Mouse (Mus musculus) MEL (cell line): Measurements from ENCODE around the gene Usp32. TPM values are rescaled to one million over a fixed set of nuclear protein-coding genes. Genes with fewer than 3 reads are reported as not detected.

Experiments used
- DNase-seq: peaks from one replicate; pipeline ENCODE4 v3.0.0; 2011; ENCODE audit warnings: low read depth, low spot score
- H3K27ac ChIP-seq: 2 replicates; pipeline ENCODE4 v1.5.1; 2012; ENCODE audit warnings: low read depth, mild to moderate bottlenecking, control low read depth, low read length, moderate library complexity; ENCODE audit not compliant: control insufficient read depth
- H3K27me3 ChIP-seq, 2 experiments: fragments of 150-350 bp in 1 of 2; sonication (generic) in 1 of 2; 2 replicates each; pipeline ENCODE4 v1.6.1; 2012; ENCODE audit warnings: low read length in 2 of 2, mild to moderate bottlenecking in 2 of 2, improper control_type of control experiment in 1 of 2, moderate library complexity in 1 of 2; ENCODE audit not compliant: insufficient read depth in 2 of 2, control insufficient read depth in 1 of 2
- H3K36me3 ChIP-seq, 2 experiments: 2 replicates each; pipeline ENCODE4 v1.6.1; 2012 to 2014; ENCODE audit warnings: low read length in 2 of 2, improper control_type of control experiment in 1 of 2, inconsistent platforms in 1 of 2, mild to moderate bottlenecking in 1 of 2; ENCODE audit not compliant: insufficient read depth in 2 of 2, control insufficient read depth in 1 of 2
- H3K4me1 ChIP-seq, 2 experiments: fragments of 150-350 bp in 1 of 2; sonication (generic) in 1 of 2; 2 replicates each; pipeline ENCODE4 v1.6.1; 2012; ENCODE audit warnings: low read length in 2 of 2, improper control_type of control experiment in 1 of 2, mild to moderate bottlenecking in 1 of 2; ENCODE audit not compliant: insufficient read depth in 2 of 2, control insufficient read depth in 1 of 2
- H3K4me3 ChIP-seq, 2 experiments: fragments of 150-350 bp in 1 of 2; sonication (generic) in 1 of 2; 2 replicates each; pipeline ENCODE4 v1.5.1; 2012; ENCODE audit warnings: low read depth in 2 of 2, low read length in 2 of 2, mild to moderate bottlenecking in 2 of 2, moderate library complexity in 2 of 2, control low read depth in 1 of 2, improper control_type of control experiment in 1 of 2; ENCODE audit not compliant: control insufficient read depth in 1 of 2, insufficient read depth in 1 of 2
- H3K79me2 ChIP-seq: 2 replicates; pipeline ENCODE4 v1.6.1; 2012; ENCODE audit warnings: mild to moderate bottlenecking, low read length, moderate library complexity; ENCODE audit not compliant: control insufficient read depth, poor library complexity, insufficient read depth
- H3K9ac ChIP-seq: 2 replicates; pipeline ENCODE4 v1.6.1; 2012; ENCODE audit warnings: low read depth, mild to moderate bottlenecking, control low read depth, low read length, moderate library complexity; ENCODE audit not compliant: control insufficient read depth, poor library complexity, severe bottlenecking
- H3K9me3 ChIP-seq: fragments of 150-350 bp; sonication (generic); replicated peaks from 2 replicates; pipeline ENCODE4 v1.6.1; 2012; ENCODE audit warnings: mild to moderate bottlenecking, low read length, improper control_type of control experiment, moderate library complexity; ENCODE audit not compliant: insufficient read depth
- CHD2 ChIP-seq: IDR thresholded peaks from 2 replicates; pipeline ENCODE4 v1.6.1; 2011; ENCODE audit warnings: low read length, improper control_type of control experiment
- ELF1 ChIP-seq: IDR thresholded peaks from 2 replicates; pipeline ENCODE4 v1.6.1; 2014; ENCODE audit warnings: low read depth, mild to moderate bottlenecking, inconsistent platforms, low read length, improper control_type of control experiment, moderate library complexity
- EP300 ChIP-seq, 2 experiments: IDR thresholded peaks; 2 replicates each; pipeline ENCODE4 v1.6.1; 2011; ENCODE audit warnings: improper control_type of control experiment in 2 of 2, low read length in 2 of 2, low read depth in 1 of 2, mild to moderate bottlenecking in 1 of 2
- ETS1 ChIP-seq: IDR thresholded peaks from 2 replicates; pipeline ENCODE4 v1.6.1; 2012; ENCODE audit warnings: low read depth, mild to moderate bottlenecking, inconsistent platforms, low read length, improper control_type of control experiment, moderate library complexity
- GABPA ChIP-seq: IDR thresholded peaks from 2 replicates; pipeline ENCODE4 v1.6.1; 2012; ENCODE audit warnings: low read depth, mild to moderate bottlenecking, inconsistent platforms, low read length, improper control_type of control experiment, moderate library complexity
- GATA1 ChIP-seq: IDR thresholded peaks from 2 replicates; pipeline ENCODE4 v1.6.1; 2011; ENCODE audit warnings: low read depth, low read length, improper control_type of control experiment
- JUND ChIP-seq: IDR thresholded peaks from 2 replicates; pipeline ENCODE4 v1.6.1; 2011; ENCODE audit warnings: low read depth, mild to moderate bottlenecking, improper control_type of control experiment, low read length
- KAT2A ChIP-seq: conservative IDR thresholded peaks from 2 replicates; pipeline ENCODE4 v1.6.1; 2012; ENCODE audit warnings: low read depth, low read length, improper control_type of control experiment, inconsistent platforms
- MAFK ChIP-seq: IDR thresholded peaks from 2 replicates; pipeline ENCODE4 v1.6.1; 2011; ENCODE audit warnings: low read depth, mild to moderate bottlenecking, low read length, improper control_type of control experiment, borderline replicate concordance
- MAZ ChIP-seq: IDR thresholded peaks from 2 replicates; pipeline ENCODE4 v1.6.1; 2012; ENCODE audit warnings: low read depth, mild to moderate bottlenecking, inconsistent platforms, low read length, improper control_type of control experiment
- MXI1 ChIP-seq: IDR thresholded peaks from 2 replicates; pipeline ENCODE4 v1.6.1; 2011; ENCODE audit warnings: mild to moderate bottlenecking, low read depth, low read length, improper control_type of control experiment
- MYB ChIP-seq: IDR thresholded peaks from 2 replicates; pipeline ENCODE4 v1.6.1; 2011; ENCODE audit warnings: mild to moderate bottlenecking, low read depth, low read length, improper control_type of control experiment
- MYC ChIP-seq: IDR thresholded peaks from 2 replicates; pipeline ENCODE4 v1.6.1; 2011; ENCODE audit warnings: low read depth, mild to moderate bottlenecking, low read length, improper control_type of control experiment, moderate library complexity
- NELFE ChIP-seq: IDR thresholded peaks from 2 replicates; pipeline ENCODE4 v1.6.1; 2011; ENCODE audit warnings: low read depth, low read length, improper control_type of control experiment
- NRF1 ChIP-seq: IDR thresholded peaks from 2 replicates; pipeline ENCODE4 v1.6.1; 2014; ENCODE audit warnings: low read depth, mild to moderate bottlenecking, inconsistent platforms, low read length, improper control_type of control experiment, moderate library complexity; ENCODE audit not compliant: poor library complexity, insufficient read depth, severe bottlenecking
- POLR2AphosphoS5 ChIP-seq: IDR thresholded peaks from 2 replicates; pipeline ENCODE4 v1.6.1; 2012; ENCODE audit warnings: low read depth, borderline replicate concordance, mild to moderate bottlenecking, inconsistent platforms, low read length, moderate library complexity, mixed read lengths
- RAD21 ChIP-seq: IDR thresholded peaks from 2 replicates; pipeline ENCODE4 v1.6.1; 2011; ENCODE audit warnings: mild to moderate bottlenecking, low read depth, low read length, improper control_type of control experiment
- RCOR1 ChIP-seq: IDR thresholded peaks from 2 replicates; pipeline ENCODE4 v1.6.1; 2012; ENCODE audit warnings: low read depth, mild to moderate bottlenecking, inconsistent platforms, low read length, improper control_type of control experiment
- SIN3A ChIP-seq: IDR thresholded peaks from 2 replicates; pipeline ENCODE4 v1.6.1; 2012; ENCODE audit warnings: low read length, improper control_type of control experiment, inconsistent platforms
- TAL1 ChIP-seq: IDR thresholded peaks from 2 replicates; pipeline ENCODE4 v1.6.1; 2012; ENCODE audit warnings: mild to moderate bottlenecking, inconsistent platforms, low read length, moderate library complexity, mixed read lengths
- UBTF ChIP-seq: IDR thresholded peaks from 2 replicates; pipeline ENCODE4 v1.6.1; 2012; ENCODE audit warnings: low read depth, mild to moderate bottlenecking, inconsistent platforms, low read length, improper control_type of control experiment, moderate library complexity, borderline replicate concordance; ENCODE audit not compliant: insufficient read depth
- USF1 ChIP-seq: IDR thresholded peaks from 2 replicates; pipeline ENCODE4 v1.6.1; 2014; ENCODE audit warnings: low read depth, mild to moderate bottlenecking, inconsistent platforms, low read length, improper control_type of control experiment, moderate library complexity
- ZC3H11A ChIP-seq: IDR thresholded peaks from 2 replicates; pipeline ENCODE4 v1.6.1; 2012; ENCODE audit warnings: low read depth, mild to moderate bottlenecking, inconsistent platforms, low read length, improper control_type of control experiment
- polyA plus RNA-seq, 2 experiments: library from polyadenylated mRNA; stranded (reverse) in 1 of 2; unstranded in 1 of 2; fragments of >175 nt in 1 of 2; fragments of >200 nt in 1 of 2; gene quantifications; 2 replicates each; pipeline versions ENCODE4 v1.2.1 to v1.2.4; 2012; ENCODE audit warnings: low replicate concordance in 2 of 2, low read depth in 1 of 2; ENCODE audit not compliant: insufficient read length in 2 of 2, insufficient read depth in 1 of 2, missing spikeins in 1 of 2
- total RNA-seq: library from RNA; depleted of rRNA; stranded (reverse); fragments of 300-350 nt; gene quantifications from 2 replicates; pipeline ENCODE4 v1.2.3, GENCODE M21; 2012

Gene Usp32
- total and polyA plus RNA-seq, 3 experiments = 11.3 to 11.5 TPM; not detected in 1

DNA sequence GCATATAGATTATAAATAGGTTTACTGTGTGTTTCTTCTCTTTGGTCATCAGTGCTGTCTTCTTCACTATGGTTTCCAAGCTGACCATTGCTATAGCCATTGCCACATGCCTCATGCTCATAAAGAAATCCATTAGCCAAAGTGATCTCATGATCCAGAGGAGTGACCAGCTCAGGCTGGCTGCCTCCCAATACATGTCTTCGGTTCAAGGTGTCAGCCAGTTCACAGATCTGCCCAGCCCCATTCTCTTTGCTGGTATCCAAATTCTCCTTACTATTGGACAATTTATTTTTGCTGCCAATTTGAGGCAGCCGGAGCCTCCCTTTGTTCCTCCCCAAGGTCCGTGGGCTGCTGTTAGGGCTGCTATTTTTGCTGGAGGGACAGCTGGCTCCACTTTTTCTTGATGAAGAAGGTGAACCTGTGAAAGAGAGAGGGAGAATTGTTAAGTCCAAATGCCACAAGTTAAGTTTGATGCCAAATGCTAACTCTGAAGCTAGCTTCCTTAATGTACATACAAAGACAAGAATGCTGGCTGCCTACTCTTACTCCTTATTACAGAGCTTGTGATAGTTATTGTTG, 151.5 kb downstream of the Usp32 start:
- Histone ChIP-seq H3K79me2 (no peaks in the 10 kb centered on the region), H3K27ac (no peak overlapping the region), H3K4me1 (no peaks in the 10 kb centered on the region), H3K27me3 (no peaks in the 10 kb centered on the region), H3K36me3 (peaks cover 3 to 18% of the 10 kb centered on the region in 2 experiments), H3K4me3 (no peak overlapping the region), H3K9me3 (no peaks in the 10 kb centered on the region), H3K9ac (no peak overlapping the region)
- TF ChIP-seq RAD21 (no peak), CHD2 (no peak), NRF1 (no peak), GATA1 (no peak), MAZ (no peak), MAFK (no peak), ELF1 (no peak), TAL1 (no peak), MYB (no peak), UBTF (no peak), GABPA (no peak), ETS1 (no peak), KAT2A (no peak), SIN3A (no peak), POLR2AphosphoS5 (no peak), RCOR1 (no peak), MYC (no peak), EP300 (IDR thresholded peaks at IDR 0.05; ENCODE audit: low read depth in 1 of 2, low read length in 2 of 2) (no peak), USF1 (no peak)
- DNase-seq = no peak

DNA sequence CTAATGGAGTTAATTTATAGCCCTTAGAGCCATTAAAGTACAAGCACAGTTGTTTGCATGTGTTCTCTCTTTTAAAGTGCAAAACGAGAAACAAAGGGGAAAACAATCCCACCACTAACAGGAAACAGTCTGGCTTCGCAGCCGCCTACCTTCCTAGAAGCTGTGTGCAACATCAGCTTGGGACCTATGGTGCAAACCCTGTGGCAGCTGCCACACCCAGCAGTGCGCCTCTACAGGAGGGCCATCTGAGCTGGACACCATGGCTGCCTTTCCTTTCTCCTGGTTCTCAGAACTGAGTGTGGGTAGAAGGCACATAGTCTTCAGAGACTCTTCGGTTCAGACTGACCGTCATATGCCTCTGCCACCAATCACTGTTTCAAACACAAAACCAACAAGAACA, 154.5 kb downstream of the Usp32 start:
- Histone ChIP-seq H3K4me1 (no peaks in the 10 kb centered on the region), H3K36me3 (peaks cover 0 to 14% of the 10 kb centered on the region in 2 experiments; a peak in 2 of 4 replicates), H3K9ac (no peak overlapping the region), H3K9me3 (no peaks in the 10 kb centered on the region), H3K27me3 (no peaks in the 10 kb centered on the region), H3K79me2 (no peaks in the 10 kb centered on the region), H3K27ac (no peak overlapping the region)
- no peak for DNase-seq
- no peak for TF ChIP-seq ETS1
- TF ChIP-seq ZC3H11A = no peak
- TF ChIP-seq JUND = no peak
- TF ChIP-seq NELFE = no peak
- no peak for TF ChIP-seq MXI1
- TF ChIP-seq, all 39 proteins: peak for 0
- H3K4me3 ChIP-seq = no peak overlapping the region
